Mouse (Mus musculus) liver (tissue): ENCODE data around the gene Bend5.

ENCODE experiments used
- DNase-seq: peaks from one replicate; pipeline ENCODE4 v3.0.0-alpha.2; 2020; ENCODE audit warnings: mixed read lengths

Gene Bend5

GRCm38 (mm10) chr4:111442435-111443238 lies 27.8 kb downstream of the Bend5 start:
- no peak for DNase-seq

- no peak for DNase-seq
These were observed 29.3 kb downstream of the Bend5 start for GRCm38 (mm10) chr4:111443906-111444615.

- no peak for DNase-seq
These were observed 29.9 kb downstream of the Bend5 start for GRCm38 (mm10) chr4:111444616-111445160.

GRCm38 (mm10) chr4:111447918-111448317 lies 33.1 kb downstream of the Bend5 start:
- no peak for DNase-seq

GRCm38 (mm10) chr4:111448586-111448985 lies 33.8 kb downstream of the Bend5 start:
- DNase-seq, result no peak

GRCm38 (mm10) chr4:111449442-111450199 lies 34.8 kb downstream of the Bend5 start:
- DNase-seq, result no peak

GRCm38 (mm10) chr4:111451283-111451918 lies 36.6 kb downstream of the Bend5 start:
- no peak for DNase-seq

GRCm38 (mm10) chr4:111452192-111452591 lies 37.4 kb downstream of the Bend5 start:
- DNase-seq, result no peak

- DNase-seq, result no peak
These were observed 38.5 kb downstream of the Bend5 start for GRCm38 (mm10) chr4:111453275-111453674.

- DNase-seq, result no peak
These were observed 40.8 kb downstream of the Bend5 start for GRCm38 (mm10) chr4:111455621-111456020.

- no peak for DNase-seq
These were observed 42.8 kb downstream of the Bend5 start for GRCm38 (mm10) chr4:111457568-111457967.

- no peak for DNase-seq
These were observed 52.5 kb downstream of the Bend5 start for GRCm38 (mm10) chr4:111467293-111467773.

- DNase-seq, result no peak
These were observed 53.0 kb downstream of the Bend5 start for GRCm38 (mm10) chr4:111467796-111468195.

- no peak for DNase-seq
These were observed 55.0 kb downstream of the Bend5 start for GRCm38 (mm10) chr4:111469847-111470246.

GRCm38 (mm10) chr4:111471726-111472125 lies 56.9 kb downstream of the Bend5 start:
- no peak for DNase-seq

- no peak for DNase-seq
These were observed 57.7 kb downstream of the Bend5 start for GRCm38 (mm10) chr4:111472511-111472910.

- DNase-seq, result no peak
These were observed 58.2 kb downstream of the Bend5 start for GRCm38 (mm10) chr4:111473014-111473413.

GRCm38 (mm10) chr4:111475374-111475971 lies 60.7 kb downstream of the Bend5 start:
- no peak for DNase-seq

GRCm38 (mm10) chr4:111477507-111477906 lies 62.7 kb downstream of the Bend5 start:
- DNase-seq, result no peak

GRCm38 (mm10) chr4:111483499-111483898 lies 68.7 kb downstream of the Bend5 start:
- DNase-seq, result no peak

- no peak for DNase-seq
These were observed 70.4 kb downstream of the Bend5 start for GRCm38 (mm10) chr4:111485189-111485588.

- DNase-seq, result no peak
These were observed 71.4 kb downstream of the Bend5 start for GRCm38 (mm10) chr4:111486187-111486586.
